In genomic region chr5:105792853-105793547, GRCm38 (mm10) we compare ENCODE assay signal across 8 mouse cellular contexts.
DNase-seq lines count a peak whose midpoint lies in the region; ATAC-seq and TF ChIP-seq lines count a peak whose summit lies in the region.

No protein-coding gene starts in this region.

- H3K4me2 ChIP-seq in CH12.LX (ENCODE audit: insufficient read depth, low read depth, poor library complexity, severe bottlenecking): peak overlapping the region; percentile 67
- no peak overlapping the region for H3K4me2 ChIP-seq in forebrain, embryonic 11.5 days (ENCODE audit: low read depth, low read length, severe bottlenecking)
- 0 out of 2 replicates have a peak overlapping the region, but pooled peaks have one; percentile 5 for H3K4me2 ChIP-seq in limb, embryonic 12.5 days
- peak overlapping the region; percentile 39 for H3K4me2 ChIP-seq in midbrain, postnatal 0 days (ENCODE audit: low read depth, low read length, poor library complexity, severe bottlenecking)

- DNase-seq in CH12.LX (ENCODE audit: extremely low read depth): peak; percentile 44
- peak; percentile 81 for DNase-seq in adrenal gland, postnatal 14 days
- no peak for DNase-seq in forebrain, embryonic 11.5 days (ENCODE audit: low spot score)
- peak; percentile 78 for DNase-seq in heart, postnatal 4 days
- DNase-seq in midbrain, postnatal 0 days (ENCODE audit: low spot score): peak; percentile 77
- DNase-seq in frontal cortex, adult 2 months (ENCODE audit: extremely low spot score in 1 of 2, low spot score in 1 of 2): no peak
- DNase-seq in testis, postnatal 14 days (ENCODE audit: low spot score): no peak

- H3K79me2 ChIP-seq in CH12.LX (replicated peaks; ENCODE audit: control insufficient read depth, extremely low read depth, insufficient read depth, poor library complexity, severe bottlenecking): peaks cover 56% of the 10 kb centered on the region

- TF ChIP-seq RAD21 in CH12.LX (IDR thresholded peaks at IDR 0.05; ENCODE audit: low read depth, low read length): no peak

- ATAC-seq in forebrain, embryonic 11.5 days (replicated peaks; ENCODE audit: low FRiP score): 0 out of 2 replicates have a peak, but pooled peaks have one; percentile 44
- peak; percentile 50 for ATAC-seq in limb, embryonic 12.5 days (ENCODE audit: insufficient number of reproducible peaks, insufficient read depth, low FRiP score, low TSS enrichment, low read depth)
- peak; percentile 71 for ATAC-seq in midbrain, postnatal 0 days (ENCODE audit: low FRiP score)

- peaks cover 0 to 34% of the 10 kb centered on the region in 2 experiments for H3K36me3 ChIP-seq in CH12.LX (replicated peaks in 1 of 2; ENCODE audit: control insufficient read depth in 1 of 2, insufficient read depth in 1 of 2, low read length in 1 of 2)
- no peaks in the 10 kb centered on the region for H3K36me3 ChIP-seq in forebrain, embryonic 11.5 days (ENCODE audit: control insufficient read depth, insufficient read depth, low read length)
- H3K36me3 ChIP-seq in limb, embryonic 12.5 days: no peaks in the 10 kb centered on the region
- H3K36me3 ChIP-seq in midbrain, postnatal 0 days (ENCODE audit: insufficient read depth, low read length): no peaks in the 10 kb centered on the region

- WGBS in forebrain, embryonic 11.5 days: 44% methylated on average over 13 of the region's 13 CpGs
- 46% methylated on average over 13 of the region's 13 CpGs for WGBS in limb, embryonic 12.5 days
- WGBS in midbrain, postnatal 0 days: 21% methylated on average over 13 of the region's 13 CpGs

- H3K4me3 ChIP-seq in CH12.LX (replicated peaks in 1 of 3; ENCODE audit: low read depth in 2 of 3, low read length in 2 of 3, poor library complexity in 1 of 3): peak overlapping the region in 1 of 3 experiments; percentile 25
- no peak overlapping the region for H3K4me3 ChIP-seq in forebrain, embryonic 11.5 days (ENCODE audit: low read depth, low read length)
- no peak overlapping the region for H3K4me3 ChIP-seq in limb, embryonic 12.5 days (replicated peaks)
- no peak overlapping the region for H3K4me3 ChIP-seq in midbrain, postnatal 0 days (ENCODE audit: low read depth, low read length)

- H3K9me3 ChIP-seq in CH12.LX (replicated peaks; ENCODE audit: low read length): no peaks in the 10 kb centered on the region
- H3K9me3 ChIP-seq in forebrain, embryonic 11.5 days (ENCODE audit: control insufficient read depth, low read length): no peaks in the 10 kb centered on the region
- H3K9me3 ChIP-seq in limb, embryonic 12.5 days: no peaks in the 10 kb centered on the region
- no peaks in the 10 kb centered on the region for H3K9me3 ChIP-seq in midbrain, postnatal 0 days (ENCODE audit: low read length)

- no peaks in the 10 kb centered on the region for H3K27me3 ChIP-seq in CH12.LX (replicated peaks)
- no peaks in the 10 kb centered on the region for H3K27me3 ChIP-seq in forebrain, embryonic 11.5 days (ENCODE audit: control insufficient read depth, insufficient read depth, low read length)
- no peaks in the 10 kb centered on the region for H3K27me3 ChIP-seq in limb, embryonic 12.5 days
- H3K27me3 ChIP-seq in midbrain, postnatal 0 days (ENCODE audit: insufficient read depth, low read length): no peaks in the 10 kb centered on the region

- in situ Hi-C loops in CH12.LX (cut with MboI; ENCODE audit: low pct_ligation_motif_present, low pct_unique_long_range_greater_than_20kb, low sequenced_read_pairs): no loop called here

- dilution Hi-C loops in CH12.LX (cut with MboI; ENCODE audit: extremely low pct_ligation_motif_present, extremely low pct_unique_long_range_greater_than_20kb, low sequenced_read_pairs): no loop called here

- no peak for TF ChIP-seq POLR2A in CH12.LX (IDR thresholded peaks at IDR 0.05; ENCODE audit: low read depth, low read length)

- peaks cover 27 to 71% of the 10 kb centered on the region in 2 experiments for H3K4me1 ChIP-seq in CH12.LX (ENCODE audit: control insufficient read depth in 1 of 2, insufficient read depth in 2 of 2)
- peaks cover 13% of the 10 kb centered on the region for H3K4me1 ChIP-seq in forebrain, embryonic 11.5 days (replicated peaks; ENCODE audit: control insufficient read depth, insufficient read depth, low read length)
- peaks cover 38% of the 10 kb centered on the region for H3K4me1 ChIP-seq in limb, embryonic 12.5 days (replicated peaks)
- H3K4me1 ChIP-seq in midbrain, postnatal 0 days (ENCODE audit: insufficient read depth, low read length): peaks cover 12% of the 10 kb centered on the region

- peak; percentile 54; the same call in 1 of the 2 replicates for TF ChIP-seq EP300 in CH12.LX (IDR thresholded peaks at IDR 0.05; ENCODE audit: low read length)

- TF ChIP-seq CTCF in CH12.LX (conservative IDR thresholded peaks at IDR 0.05 in 1 of 2, IDR thresholded peaks at IDR 0.05 in 1 of 2; ENCODE audit: low read depth in 2 of 2, low read length in 2 of 2): no peak
- TF ChIP-seq CTCF in midbrain, postnatal 0 days (IDR thresholded peaks at IDR 0.05): no peak

- H3K27ac ChIP-seq in CH12.LX (ENCODE audit: insufficient read depth, low read depth): peak overlapping the region; percentile 71
- H3K27ac ChIP-seq in forebrain, embryonic 11.5 days (ENCODE audit: low read depth, low read length): peak overlapping the region; percentile 37
- H3K27ac ChIP-seq in limb, embryonic 12.5 days: no peak overlapping the region
- H3K27ac ChIP-seq in midbrain, postnatal 0 days (ENCODE audit: low read depth, low read length): peak overlapping the region; percentile 55

- peak overlapping the region; percentile 42; the same call in 1 of the 2 replicates for H3K9ac ChIP-seq in CH12.LX (ENCODE audit: insufficient read depth, low read depth)
- H3K9ac ChIP-seq in forebrain, embryonic 11.5 days (ENCODE audit: low read length): peak overlapping the region; percentile 12
- no peak overlapping the region for H3K9ac ChIP-seq in limb, embryonic 12.5 days (replicated peaks)
- 0 out of 2 replicates have a peak overlapping the region, but pooled peaks have one; percentile 48 for H3K9ac ChIP-seq in midbrain, postnatal 0 days (replicated peaks; ENCODE audit: low read length, poor library complexity, severe bottlenecking)

TF ChIP-seq in CH12.LX, 34 proteins besides CTCF, POLR2A, EP300 and RAD21:
- TF ChIP-seq ETS1 (conservative IDR thresholded peaks at IDR 0.05; ENCODE audit: low read depth, low read length) (no peak), MYC (IDR thresholded peaks at IDR 0.05; ENCODE audit: low read depth, low read length) (no peak), IRF4 (IDR thresholded peaks at IDR 0.05; ENCODE audit: low read depth, low read length) (peak; percentile 78), ZNF384 (IDR thresholded peaks at IDR 0.05; ENCODE audit: low read depth, low read length) (no peak), CHD1 (IDR thresholded peaks at IDR 0.05; ENCODE audit: low read depth, low read length) (no peak), TBP (conservative IDR thresholded peaks at IDR 0.05; ENCODE audit: low read depth, low read length) (no peak), UBTF (IDR thresholded peaks at IDR 0.05; ENCODE audit: low read depth, low read length) (no peak), GABPA (IDR thresholded peaks at IDR 0.05; ENCODE audit: insufficient replicate concordance, low read depth, low read length) (no peak), E2F4 (IDR thresholded peaks at IDR 0.05; ENCODE audit: insufficient replicate concordance, low read depth, low read length) (no peak), MXI1 (IDR thresholded peaks at IDR 0.05; ENCODE audit: low read depth, low read length) (no peak), USF2 (conservative IDR thresholded peaks at IDR 0.05; ENCODE audit: low read depth, low read length) (no peak), PAX5 (IDR thresholded peaks at IDR 0.05; ENCODE audit: low read length) (no peak), MAFK (IDR thresholded peaks at IDR 0.05; ENCODE audit: insufficient replicate concordance, low read length) (peak; percentile 49; the same call in 1 of the 2 replicates), MEF2A (IDR thresholded peaks at IDR 0.05; ENCODE audit: borderline replicate concordance, low read depth, low read length) (no peak), TCF12 (IDR thresholded peaks at IDR 0.05; ENCODE audit: low read depth, low read length) (0 out of 2 replicates have a peak, but pooled peaks have one; percentile 26), NRF1 (IDR thresholded peaks at IDR 0.05; ENCODE audit: low read depth, low read length) (no peak), BHLHE40 (IDR thresholded peaks at IDR 0.05; ENCODE audit: low read depth, low read length) (no peak), SIN3A (IDR thresholded peaks at IDR 0.05; ENCODE audit: low read length) (no peak)

Comparison
In these comparisons a context has a peak if more than half of its experiments do, and no peak if none do; other contexts are left out.
1. DNase-seq: peak in CH12.LX (single experiment), adrenal gland, postnatal 14 days (single experiment), heart, postnatal 4 days (single experiment) and midbrain, postnatal 0 days (single experiment); none in forebrain, embryonic 11.5 days (single experiment), frontal cortex, adult 2 months (0 of 2) and testis, postnatal 14 days (single experiment).
2. Peak in every context shown above with its lines, with median percentiles within 50 percentile points of each other: ATAC-seq.